Mouse (Mus musculus): ENCODE data around the gene Ppp2r5e.

Ppp2r5e gene

DNA sequence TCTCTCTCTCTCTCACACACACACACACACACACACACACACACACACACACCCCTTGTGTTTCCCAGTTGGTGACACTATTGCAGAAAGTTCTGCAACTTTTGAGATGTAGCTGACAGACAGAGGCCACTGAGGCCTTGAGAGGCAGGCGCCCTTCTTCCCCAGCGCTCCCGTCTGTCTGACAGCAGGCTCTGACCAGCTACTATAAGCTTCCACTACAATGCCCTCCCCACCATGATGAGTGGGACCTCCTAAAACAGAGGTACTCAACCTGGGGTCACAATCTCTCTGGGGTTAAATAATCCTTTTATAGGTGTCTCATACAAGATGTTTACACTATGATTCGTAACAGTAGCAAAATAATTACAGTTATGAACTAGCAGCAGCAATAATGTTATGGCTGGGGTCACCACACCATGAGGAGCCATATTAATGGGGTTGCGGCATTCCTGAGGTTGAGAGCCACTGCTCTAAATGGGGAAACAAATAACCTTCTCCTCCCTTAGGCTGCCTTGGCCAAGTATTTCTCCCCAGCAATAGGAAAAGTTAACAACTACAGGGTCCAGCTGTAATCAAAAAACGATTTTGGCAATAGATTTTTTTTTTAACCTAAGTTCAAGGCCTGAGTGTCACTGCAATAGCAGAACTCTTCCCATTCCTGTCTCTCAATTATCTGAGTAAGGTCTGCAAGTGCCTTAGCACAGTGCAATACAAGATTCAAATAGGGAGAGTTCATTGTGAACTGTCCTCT is 58.2 kb downstream of the Ppp2r5e start:
- in situ Hi-C loops (cut with MboI, MseI): no loop called here

DNA sequence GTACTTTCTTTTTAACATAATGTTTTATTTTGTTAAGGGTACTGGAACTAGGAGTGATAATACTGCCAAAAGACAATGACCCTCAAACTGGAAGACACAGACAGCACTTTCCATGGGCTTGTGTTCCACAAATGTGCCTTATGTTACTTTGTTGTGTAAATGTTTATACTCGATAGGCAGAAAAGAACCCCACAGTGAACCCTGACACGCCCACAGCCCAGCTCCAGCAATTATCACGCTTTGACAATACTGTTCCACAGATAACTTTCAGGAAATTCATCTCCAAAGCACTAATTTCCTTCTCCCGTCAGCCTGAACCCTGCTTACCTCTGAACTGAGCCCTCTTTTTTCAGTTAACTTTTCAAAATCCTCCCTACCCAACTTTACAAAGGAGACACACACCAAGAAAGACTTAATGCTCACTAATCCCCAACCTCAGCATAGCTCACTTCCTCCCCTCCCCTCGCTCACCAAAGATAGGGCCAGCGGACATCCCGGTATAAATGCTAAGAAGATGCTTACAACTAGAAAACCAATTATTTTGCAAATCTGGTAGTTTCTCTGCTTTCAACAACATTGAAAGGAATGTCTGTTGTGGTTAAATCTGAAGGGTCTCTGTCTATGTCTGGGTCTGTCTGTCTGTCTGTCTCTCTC is 58.9 kb downstream of the Ppp2r5e start:
- in situ Hi-C loops (cut with MboI, MseI): no loop called here

DNA sequence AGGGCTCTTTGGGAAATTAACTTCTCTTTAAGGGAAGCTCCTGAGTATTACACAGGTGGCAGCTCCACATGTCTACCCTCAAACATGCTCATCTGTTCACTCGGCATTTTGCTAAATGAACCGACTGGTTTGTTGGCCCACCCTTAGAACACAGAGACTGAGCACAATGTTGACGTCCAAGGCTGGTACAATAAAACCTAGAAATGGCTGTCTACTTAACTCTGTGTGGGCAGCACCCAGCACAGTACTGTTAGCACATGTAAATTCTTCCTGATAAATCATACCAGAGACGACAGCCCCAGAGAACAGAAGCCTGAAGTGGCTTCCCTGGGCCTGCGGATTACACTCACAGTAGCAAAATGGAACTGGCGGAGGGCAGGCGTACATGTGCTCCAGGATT is 59.5 kb downstream of the Ppp2r5e start:
- in situ Hi-C loops (cut with MboI, MseI): no loop called here

DNA sequence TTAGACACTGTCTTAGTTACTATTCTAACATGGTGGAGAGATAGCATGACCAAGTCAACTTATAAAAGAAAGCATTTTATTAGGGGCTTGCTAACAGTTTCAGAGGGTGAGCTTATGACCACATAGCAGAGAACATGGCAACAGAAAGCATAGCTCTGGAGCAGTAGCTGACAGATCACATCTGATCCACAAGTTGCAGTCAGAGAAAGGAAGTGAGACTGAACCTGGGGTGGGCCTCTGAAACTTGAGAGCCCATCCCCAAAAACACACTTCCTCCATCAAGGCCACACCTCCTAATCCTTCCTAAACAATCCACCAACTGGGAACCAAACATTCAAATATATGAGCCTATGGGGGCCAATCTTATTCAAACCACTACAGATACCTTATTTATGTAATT is 62.9 kb downstream of the Ppp2r5e start:
- in situ Hi-C loops (cut with MboI, MseI): no loop called here

DNA sequence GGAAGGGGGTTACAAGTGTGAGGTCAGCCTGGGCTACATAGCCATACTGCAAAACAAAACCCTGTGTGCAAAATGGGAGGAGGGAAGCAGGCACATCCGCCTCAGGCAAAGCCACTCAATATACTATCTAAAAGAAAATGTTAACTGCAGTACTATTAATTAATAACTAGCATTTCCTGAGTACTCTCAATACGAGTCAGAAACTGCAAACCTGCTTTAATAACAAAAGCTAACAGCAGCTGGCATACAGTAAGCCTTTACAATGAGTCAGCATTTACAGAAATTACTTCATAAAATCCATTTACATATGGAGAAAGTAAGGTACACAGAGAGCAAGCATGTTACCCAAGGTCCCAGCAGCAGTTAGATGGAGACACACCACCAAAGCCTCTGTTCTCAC is 64.2 kb downstream of the Ppp2r5e start:
- in situ Hi-C loops (cut with MboI, MseI): no loop called here

DNA sequence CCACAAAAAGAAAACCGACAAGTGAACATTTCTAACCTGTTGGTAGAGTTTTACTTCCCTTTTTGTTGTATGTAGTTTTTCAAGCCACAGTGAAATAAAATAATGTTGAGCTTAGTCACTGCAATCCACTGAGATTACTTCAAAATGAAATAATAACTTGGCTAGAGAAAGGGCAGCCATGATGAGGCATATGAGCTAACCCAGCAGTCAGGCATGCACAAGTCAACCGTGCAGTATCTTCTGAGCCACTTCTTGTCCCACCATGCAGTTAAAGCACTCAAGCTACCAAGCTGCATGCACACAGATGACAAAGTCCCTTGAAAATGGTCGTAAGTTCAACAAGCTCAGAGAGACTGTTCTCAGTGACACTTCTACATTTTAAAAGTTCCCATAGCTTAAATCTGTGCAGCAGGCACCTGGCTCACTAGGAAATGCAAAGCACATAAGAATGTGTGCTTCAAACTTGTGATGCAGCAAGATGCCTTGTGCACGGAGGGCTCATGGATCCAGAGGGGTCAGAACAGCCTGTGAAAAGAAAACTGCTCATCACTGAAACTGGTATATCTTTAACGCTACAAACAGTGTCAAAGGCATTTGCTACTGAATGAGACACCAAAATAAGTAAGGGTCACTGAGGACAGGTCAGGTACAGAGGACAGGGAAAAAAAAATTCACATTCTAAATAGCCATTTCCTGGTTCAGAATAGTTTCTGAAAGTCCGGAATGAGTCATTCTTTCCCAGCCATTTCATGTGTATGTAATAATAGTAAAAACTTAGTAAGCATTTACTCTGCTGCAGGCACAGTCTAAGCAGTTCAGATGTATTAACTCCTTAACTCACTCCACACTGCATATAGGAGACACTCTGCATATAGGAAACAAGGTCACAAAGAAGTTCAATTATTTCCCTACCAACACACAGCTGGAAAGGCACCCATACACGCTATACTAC is 66.9 kb downstream of the Ppp2r5e start:
- in situ Hi-C loops (cut with MboI, MseI): no loop called here

DNA sequence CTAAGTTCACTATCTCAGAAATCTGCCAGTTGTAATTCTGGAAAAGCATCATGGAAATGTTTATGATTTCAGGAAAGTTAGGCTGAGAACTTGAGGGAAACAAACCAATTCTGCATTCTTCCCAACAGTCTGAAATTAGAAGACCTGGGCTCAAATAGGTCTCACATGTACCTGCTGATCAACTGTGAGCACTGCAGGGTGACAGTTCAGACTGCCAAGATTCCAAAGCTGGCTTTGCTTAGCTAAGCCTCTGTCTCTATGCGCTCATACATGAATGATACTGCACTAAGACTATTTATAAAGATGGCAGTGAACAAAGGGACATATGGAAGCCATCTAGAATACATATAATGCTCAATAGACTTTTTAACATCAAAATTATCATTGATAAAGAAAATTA is 67.7 kb downstream of the Ppp2r5e start:
- in situ Hi-C loops (cut with MboI, MseI): no loop called here

DNA sequence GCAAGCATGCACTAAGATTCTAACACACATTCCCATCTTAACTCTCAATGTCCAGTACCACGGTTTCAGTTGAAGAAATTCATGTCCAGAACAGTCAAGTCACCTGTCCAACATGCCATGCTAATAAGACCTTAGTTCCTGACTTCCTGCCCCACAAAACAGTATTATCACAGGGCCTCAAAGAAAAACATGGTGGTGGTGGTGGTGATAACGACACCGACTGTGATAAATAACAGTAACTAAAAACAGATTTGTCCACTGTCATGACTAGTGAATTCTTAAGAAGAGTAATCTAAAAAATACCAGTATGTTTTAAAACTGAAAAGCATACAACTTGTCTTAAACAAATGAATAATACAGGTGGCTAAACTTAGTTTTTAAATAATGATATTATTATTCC is 71.8 kb downstream of the Ppp2r5e start:
- in situ Hi-C loops (cut with MboI, MseI): no loop called here

DNA sequence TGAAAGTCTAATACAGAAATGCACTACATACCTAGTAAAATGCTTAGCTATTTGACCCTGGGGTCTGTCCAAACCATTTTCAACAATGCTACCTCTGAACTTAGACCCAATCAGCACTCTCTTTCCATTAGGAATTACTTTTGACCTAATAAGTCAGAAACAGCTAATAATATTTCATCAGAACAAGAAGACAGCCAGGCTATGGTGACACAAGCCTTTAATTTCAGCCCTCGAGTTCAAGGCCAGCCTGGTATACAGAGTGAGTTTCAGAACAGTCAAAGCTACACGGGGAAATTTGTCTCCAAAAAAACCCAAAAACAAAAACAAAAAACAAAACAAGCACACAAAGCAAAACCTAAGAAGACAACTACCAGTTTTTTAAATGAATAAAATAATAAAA is 73.1 kb downstream of the Ppp2r5e start:
- in situ Hi-C loops (cut with MboI, MseI): no loop called here

DNA sequence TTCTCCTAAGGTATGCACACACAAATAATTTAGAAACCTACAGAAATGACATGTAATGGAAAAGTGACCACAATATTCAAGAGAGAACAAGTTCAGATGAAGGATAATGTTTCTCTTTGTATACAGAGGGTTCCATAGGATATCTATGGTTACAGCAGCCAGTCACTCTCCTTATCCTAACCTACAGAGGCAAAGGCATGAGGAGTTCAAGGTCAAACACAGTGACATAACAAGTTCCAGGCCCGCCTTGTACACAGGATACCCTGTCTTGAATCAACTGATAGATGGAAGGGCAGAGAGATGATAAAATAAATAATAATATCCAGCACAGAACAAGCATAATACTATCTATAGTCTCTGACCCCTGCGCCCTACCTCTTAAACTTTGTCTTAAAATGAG is 73.7 kb downstream of the Ppp2r5e start:
- in situ Hi-C loops (cut with MboI, MseI): no loop called here

DNA sequence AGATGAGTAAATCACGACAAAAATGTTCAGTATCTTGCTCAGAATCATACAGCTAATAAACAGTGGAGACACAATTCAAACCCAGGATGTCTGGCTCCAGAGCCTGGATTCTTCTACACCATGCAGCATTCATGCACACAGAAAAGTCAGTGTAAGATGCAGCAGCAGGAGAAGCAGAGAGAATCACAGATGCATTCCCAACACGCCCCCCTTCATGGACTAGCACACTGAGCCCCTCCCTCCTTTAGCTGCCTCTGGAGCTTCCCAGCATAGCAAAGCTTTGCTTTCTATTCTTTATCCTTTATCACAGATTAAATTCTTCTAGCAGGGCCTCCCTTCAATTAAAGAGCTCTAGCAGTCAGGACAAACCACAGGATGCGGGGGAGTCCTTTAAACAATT is 75.7 kb downstream of the Ppp2r5e start:
- in situ Hi-C loops (cut with MboI, MseI): no loop called here

DNA sequence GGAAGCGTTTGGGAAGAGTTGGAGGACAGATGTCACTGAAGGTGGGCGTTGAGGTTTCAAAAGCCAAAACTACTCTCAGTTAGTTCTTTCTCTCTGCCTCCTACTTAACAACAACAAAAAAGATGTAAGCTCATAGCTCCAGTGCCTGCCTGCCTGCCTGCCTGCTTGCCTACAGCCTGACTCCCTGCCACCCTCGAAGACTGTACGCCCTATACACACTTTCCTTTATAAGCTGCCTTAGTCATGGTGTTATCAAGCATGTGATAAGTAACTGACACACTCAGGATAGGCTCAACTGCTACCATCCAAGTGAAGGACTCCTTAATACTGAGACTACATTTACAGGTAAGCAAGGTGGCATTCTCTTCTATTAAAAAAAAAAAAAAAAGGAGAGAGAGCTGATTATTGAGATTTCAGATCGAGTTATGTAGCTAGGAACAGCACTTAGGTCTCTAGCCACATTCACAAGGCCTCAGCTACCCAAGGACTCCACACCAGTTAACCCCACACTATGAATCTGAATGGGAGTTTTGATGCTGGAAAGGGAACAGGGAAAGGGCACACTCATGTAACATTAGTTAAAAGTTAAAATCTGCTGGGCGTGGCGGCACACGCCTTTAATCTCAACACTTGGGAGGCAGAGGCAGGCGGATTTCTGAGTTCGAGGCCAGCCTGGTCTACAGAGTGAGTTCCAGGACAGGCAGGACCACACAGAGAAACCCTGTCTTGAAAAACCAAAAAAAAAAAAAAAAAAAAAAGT is 76.7 kb downstream of the Ppp2r5e start:
- in situ Hi-C loops (cut with MboI, MseI): no loop called here

DNA sequence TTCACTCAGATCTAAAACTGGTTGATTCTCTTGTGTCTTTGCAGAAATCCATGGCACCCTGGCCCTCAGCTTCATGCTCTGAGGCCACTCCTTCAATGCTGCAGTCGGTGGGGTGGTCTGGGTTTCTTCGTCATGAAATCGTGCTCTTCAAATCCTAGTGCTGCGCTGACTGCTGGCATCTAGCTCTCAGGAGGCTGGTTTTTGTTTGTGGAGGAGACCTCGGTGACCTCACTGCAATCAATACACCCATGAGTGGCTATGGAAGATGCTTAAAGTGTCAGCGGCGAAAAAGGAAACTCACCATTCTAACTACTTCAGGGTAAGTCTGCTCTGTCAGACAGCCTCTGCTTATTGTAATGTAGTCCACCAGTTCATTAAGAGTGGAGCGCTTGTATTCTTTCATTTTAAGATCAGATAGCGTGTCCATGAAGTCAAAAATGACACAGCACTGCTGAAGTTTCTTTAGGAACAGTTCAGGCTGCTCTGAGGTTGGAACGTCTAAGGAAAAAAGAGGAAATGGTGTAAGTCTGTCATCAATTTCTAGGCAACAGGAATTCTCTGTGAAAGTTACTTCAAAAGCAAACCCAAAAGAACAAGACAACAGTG is 80.6 kb downstream of the Ppp2r5e start:
- in situ Hi-C loops (cut with MboI, MseI): no loop called here

DNA sequence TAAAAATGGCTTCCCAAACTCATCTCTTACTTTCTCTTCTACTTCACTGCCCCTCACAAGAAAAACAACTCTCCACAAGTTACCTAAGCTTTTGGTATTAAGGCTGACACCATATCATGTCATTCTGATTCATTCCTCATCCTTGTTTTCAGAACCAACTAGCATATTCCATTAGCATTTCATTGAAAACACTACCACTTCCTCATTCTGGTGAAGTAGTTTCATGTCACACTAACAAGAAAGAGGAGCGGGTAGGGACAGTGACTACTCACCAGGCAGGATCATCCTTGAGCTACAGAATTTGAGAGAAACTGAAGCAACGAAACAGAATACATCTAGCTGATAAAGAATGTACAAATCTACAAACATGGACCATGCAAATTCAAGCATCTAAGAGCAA is 84.5 kb downstream of the Ppp2r5e start:
- in situ Hi-C loops (cut with MboI, MseI): no loop called here

DNA sequence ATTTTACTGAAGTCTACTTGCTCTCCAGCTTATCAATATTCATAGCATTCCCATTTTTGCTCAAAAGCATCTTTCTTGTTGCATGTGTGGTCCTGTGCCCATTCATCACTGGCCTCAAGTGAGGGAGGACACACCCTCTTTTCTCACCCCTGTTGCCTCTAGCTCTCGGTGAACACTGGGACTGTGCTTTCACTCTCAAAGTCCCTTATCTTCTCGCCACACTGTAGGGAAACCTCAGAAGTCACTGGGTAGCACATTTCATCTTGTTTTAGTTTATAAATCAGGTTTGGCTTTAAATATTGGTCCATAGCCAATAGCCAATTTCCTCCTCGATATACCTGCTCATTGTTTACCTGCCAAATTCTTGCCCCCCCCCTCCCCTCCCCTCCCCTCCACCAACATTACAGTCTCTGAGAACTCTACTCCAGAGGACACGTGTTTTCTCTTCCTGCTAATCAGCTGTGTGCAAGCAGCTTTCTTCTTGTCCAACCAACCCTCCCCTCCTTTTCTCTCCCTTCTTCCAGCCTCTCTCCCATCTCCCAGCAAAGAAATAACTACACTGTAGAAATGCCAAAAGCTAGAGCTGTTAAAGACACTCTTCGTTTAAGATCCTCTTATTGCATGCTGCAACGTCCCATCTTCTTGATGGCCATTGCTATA is 90.9 kb downstream of the Ppp2r5e start:
- in situ Hi-C loops (cut with MboI, MseI): no loop called here

DNA sequence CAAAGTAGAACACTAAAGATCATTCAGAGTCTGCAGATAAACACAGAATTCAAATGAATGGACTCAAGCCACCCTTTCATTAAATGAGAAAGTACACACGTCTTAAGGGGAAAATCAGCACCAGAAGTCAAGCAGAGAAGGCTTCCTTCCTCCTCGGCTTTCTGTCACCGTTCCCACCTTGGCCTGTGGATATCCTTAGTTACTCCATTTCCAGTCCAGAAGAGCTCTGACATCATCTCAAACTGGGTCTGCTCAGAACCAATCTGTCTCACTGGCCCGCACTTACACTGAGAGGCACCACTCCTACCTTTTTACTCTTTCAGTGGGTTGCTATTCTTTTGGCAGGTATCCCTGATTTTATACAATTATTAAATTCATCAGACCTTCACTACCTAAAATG is 93.4 kb downstream of the Ppp2r5e start:
- in situ Hi-C loops (cut with MboI, MseI): no loop called here

DNA sequence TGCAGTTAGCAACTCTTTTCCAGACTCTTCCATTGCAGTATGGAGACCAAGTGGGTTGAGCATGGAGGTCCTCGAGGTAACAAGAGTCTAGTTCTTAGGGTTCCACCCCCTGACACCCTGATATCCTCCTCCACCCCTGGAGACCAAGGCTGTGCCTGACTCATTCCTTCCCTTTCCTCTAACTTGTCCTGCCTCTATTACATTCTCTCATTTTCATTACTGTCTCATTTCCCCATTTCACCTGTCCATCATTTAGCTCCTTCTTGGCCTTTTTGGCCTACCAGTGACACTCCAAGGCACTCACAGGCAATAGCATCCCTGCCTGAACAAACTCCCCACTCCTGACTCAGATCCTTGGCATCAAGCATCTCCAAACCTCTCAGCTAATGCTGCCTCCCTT is 98.3 kb downstream of the Ppp2r5e start:
- in situ Hi-C loops (cut with MboI, MseI): no loop called here

DNA sequence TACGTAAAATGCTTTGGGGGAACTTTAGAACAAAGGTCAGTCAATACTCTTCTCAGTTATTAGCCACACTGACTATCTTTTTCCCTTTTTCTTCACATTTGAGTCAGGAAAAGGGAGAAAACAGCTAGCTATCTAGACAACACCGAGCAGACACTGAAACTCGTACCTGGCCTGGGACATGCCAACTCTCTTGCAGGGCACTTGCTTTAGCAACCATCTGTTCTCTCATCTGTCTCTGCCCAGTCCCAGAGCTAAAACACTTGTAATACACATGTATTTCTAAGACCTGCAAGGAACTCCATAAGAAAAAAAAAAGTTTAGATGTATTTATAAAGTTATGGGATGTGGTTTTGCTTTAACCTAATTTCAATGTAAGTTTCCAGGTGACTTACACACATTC is 100.4 kb downstream of the Ppp2r5e start:
- in situ Hi-C loops (cut with MboI, MseI): no loop called here

DNA sequence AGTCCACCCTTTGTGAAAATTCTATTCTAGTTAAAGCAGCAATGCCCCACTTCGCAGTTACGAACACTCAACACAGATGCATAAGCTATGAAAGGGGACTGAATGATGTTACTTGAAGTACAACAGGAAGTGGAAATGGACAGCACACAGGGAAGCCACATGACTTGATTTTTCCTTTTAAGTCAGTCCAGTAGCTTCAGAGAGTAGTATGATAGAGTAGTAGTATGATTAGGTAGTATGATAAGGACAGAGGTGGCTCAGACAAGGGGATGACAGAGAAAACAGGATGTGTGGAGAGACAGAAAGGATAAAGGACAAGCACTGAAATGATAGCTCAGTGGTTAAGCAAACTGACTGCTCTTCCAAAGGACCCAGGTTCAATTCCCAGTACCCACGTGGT is 101.4 kb downstream of the Ppp2r5e start:
- in situ Hi-C loops (cut with MboI, MseI): no loop called here

DNA sequence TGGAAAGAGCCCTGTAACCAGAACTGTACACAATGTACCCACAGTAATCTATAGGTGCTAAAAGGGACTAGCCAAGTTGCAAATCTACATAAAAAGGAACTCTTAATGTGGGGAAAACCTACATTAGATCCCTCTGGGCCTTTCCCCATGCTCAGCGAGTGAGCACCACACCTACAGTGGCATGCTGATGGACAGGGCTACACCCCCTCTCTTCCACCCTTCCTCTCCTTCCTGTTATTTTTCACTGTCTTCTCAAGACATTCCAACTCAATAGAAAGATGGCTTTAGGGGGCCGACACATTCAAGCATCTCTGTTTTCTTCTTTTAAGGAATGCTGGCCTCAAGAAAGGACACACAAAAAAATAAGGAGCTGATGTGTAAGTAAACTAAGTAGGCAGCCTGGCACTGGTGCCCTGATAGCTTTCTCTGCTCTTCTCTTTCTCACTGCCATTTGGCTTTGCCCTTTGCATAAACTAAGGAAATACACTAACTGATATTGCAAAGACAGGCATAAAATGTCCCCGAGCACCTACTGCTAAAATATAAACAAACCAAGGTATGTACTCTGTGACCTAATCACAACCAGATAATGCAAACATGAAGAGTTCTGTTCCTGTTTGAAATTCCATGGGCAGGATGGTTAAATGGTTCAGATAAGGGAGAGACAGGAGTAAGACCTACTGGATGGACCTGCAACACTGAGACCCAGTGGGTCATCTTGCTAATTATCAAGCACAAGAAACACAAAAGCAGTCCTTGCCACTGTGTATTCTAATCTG is 103.3 kb downstream of the Ppp2r5e start:
- in situ Hi-C loops (cut with MboI, MseI): no loop called here

All from T-helper 2 cell (primary cell).